Mouse (Mus musculus): ENCODE results near the gene T. TPM values are rescaled to one million over a fixed set of nuclear protein-coding genes. Genes with fewer than 3 reads are reported as not detected.
A peak's percentile ranks its signal among the peaks of the same experiment; 100 is the strongest.

Gene T
- total RNA-seq, 2 experiments from 2014 or later = not detected

- DNase-seq (ENCODE audit: low spot score) = no peak
- intact Hi-C loops (cut with DNase I) = no loop called here
Observed at GRCm38 (mm10) chr17:8432179-8432800, 1.9 kb upstream of the T start.

GRCm38 (mm10) chr17:8433121-8433977 is 874 bp upstream of the T start:
- intact Hi-C loops (cut with DNase I) = no loop called here
- DNase-seq (ENCODE audit: low spot score) = no peak

- no peak for DNase-seq (ENCODE audit: low spot score)
- intact Hi-C loops (cut with DNase I) = no loop called here
Observed at GRCm38 (mm10) chr17:8436184-8436583, 2.0 kb downstream of the T start.

DNA sequence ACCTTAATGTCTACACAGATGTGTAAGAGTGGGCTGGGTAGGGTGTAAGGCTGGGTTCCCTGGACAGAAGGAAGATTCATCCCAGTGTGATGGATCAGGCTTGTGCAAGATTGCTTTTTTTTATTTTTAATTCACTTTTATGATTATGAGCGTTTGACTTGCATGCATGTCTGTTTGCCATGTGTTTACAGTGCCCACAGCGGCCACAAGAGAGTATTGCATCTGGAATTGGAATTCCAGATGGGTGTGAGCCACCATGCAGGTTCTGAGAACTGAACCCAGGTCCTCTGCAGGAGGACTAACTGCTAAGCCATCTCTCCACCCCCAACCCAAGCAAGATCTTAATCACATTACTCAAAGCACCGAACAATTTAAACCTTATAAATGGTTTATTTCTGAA is 9.8 kb downstream of the T start:
- no peak for DNase-seq (ENCODE audit: low spot score)
- intact Hi-C loops (cut with DNase I) = no loop called here

DNA sequence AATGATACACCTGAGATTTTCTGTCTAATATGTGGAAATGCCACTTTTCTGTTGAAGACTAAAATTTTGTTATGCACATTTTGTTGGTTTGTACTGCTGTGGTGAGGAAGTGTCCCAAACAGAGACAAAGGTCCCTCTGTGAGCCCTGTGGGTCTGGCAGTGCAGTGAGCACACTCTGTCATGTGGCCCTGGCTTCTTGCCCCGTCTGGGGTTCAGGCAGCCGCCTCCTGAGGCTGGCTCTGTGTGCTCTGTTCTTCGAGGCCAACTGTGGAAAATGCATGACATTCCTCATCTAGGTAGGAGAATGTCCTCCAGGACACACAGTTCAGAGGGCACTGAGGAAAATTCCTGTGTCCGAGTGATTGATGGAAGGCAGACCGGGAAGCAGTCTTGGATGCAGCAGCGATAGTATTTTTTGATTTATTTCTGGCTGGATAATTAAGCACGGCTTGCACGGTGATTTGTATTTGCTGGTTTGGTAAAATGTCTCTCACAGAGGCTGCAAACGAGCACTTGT is 13.5 kb downstream of the T start:
- no peak for DNase-seq (ENCODE audit: low spot score)
- intact Hi-C loops (cut with DNase I) = no loop called here

DNA sequence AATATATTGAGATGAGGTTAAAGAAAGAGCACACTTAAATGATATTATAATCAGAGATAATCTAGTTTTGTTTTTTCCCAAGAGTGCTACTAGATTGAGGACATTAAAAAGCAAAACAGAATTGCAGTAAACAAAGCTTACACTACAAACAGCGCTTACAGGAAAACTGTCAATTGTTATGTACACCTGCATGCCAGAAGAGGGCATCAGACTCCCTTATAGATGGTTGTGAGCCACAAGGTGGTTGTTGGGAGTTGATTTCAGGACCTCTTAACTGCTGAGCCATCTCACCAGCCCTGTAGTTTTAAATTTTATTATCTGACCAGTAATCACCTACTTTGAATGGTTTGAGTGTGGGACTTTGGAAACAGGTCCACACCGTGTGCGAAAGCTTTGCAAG is 14.1 kb downstream of the T start:
- intact Hi-C loops (cut with DNase I) = no loop called here
- no peak for DNase-seq (ENCODE audit: low spot score)

DNA sequence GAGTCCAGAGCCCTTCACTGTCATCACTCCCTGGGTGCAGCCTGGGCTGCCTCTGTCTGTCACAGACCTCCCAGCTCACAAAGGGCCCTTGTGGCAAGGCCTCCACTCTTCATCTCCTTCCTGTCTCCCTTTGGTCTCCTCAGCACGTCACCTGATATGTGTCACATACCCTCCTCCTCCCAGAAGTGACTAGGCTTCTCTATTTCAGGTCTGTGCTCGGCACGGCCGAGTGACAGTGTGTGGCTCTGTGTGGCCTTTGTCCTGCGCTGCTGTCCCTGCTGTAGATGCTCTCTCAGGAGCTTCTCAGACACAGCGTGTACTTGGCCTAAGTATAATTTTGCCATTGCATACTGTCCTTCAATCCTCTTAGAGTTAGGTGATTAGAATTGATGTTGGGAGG is 21.0 kb downstream of the T start:
- intact Hi-C loops (cut with DNase I) = no loop called here
- DNase-seq (ENCODE audit: low spot score) = no peak

DNA sequence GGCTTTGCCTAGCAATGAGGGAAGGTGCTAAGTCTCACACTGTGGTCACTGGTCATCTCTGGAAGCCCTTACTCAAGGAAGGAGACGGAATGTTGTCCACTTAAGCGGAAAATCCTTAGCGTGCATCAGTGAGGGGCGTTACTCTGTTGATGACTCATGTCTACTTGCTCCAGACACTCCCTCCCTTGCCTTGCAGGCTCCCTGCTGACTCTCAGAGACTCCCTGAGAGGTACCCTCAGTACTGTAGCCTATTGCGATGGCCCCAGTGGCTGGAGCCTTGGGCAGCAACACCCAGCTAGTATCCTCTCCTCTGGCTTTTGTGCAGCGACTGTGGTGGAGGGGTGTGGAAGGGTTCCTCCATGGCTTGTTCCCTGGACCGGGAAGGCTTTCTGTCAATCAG is 21.4 kb downstream of the T start:
- intact Hi-C loops (cut with DNase I) = no loop called here
- no peak for DNase-seq (ENCODE audit: low spot score)

- intact Hi-C loops (cut with DNase I) = no loop called here
- DNase-seq (ENCODE audit: low spot score) = no peak
Observed at GRCm38 (mm10) chr17:8456856-8457460, 22.7 kb downstream of the T start.

DNA sequence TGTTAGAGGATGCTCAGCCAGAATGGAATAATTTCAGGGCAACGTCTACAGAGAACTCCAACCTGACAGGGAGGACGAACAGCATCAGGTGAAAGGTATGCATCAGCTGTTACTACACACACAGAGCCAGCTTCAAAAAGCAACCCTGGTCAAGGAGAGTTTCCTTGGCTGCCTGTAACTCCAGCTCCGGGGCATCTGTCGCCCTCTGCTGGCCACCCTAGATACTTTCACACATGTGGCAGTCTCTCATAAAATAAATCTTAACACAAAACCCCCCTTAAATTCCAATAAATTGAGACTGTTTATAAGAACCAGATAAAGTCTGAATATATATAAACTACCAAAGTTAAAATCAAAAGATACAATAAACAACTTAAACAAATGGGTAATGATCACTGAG is 27.3 kb downstream of the T start:
- no peak for DNase-seq (ENCODE audit: low spot score)
- intact Hi-C loops (cut with DNase I) = loop anchor here (10.0 kb wide), 1 partner anchor 483 kb away; no protein-coding TSS in a partner anchor

- no peak for DNase-seq (ENCODE audit: low spot score)
- intact Hi-C loops (cut with DNase I) = loop anchor here (10.0 kb wide), 1 partner anchor 481 kb away; no protein-coding TSS in a partner anchor
Observed at GRCm38 (mm10) chr17:8463482-8464128, 29.4 kb downstream of the T start.

DNA sequence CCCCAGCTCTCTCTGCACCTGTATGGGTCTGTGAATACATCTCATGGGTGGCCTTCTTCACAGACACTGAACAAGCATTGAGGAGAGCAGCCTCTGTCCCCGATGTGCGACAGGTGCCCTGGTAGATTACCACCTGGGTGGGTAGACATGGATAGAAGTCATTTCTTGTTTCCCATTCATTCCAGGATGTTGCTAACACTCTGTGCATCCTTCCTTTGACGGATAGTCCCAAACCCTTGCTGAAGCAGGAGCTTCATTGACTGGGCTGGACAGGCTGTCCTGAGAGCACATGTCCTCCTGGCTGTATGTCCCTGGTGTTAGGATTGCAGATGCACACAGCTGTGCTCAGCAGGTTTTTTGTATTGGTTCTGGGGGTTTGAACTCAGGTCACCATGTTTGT is 33.5 kb downstream of the T start:
- DNase-seq (ENCODE audit: low spot score) = no peak
- intact Hi-C loops (cut with DNase I) = loop anchor here (1.0 to 10.0 kb wide), 2 partner anchors 125 to 477 kb away; no protein-coding TSS in a partner anchor

DNA sequence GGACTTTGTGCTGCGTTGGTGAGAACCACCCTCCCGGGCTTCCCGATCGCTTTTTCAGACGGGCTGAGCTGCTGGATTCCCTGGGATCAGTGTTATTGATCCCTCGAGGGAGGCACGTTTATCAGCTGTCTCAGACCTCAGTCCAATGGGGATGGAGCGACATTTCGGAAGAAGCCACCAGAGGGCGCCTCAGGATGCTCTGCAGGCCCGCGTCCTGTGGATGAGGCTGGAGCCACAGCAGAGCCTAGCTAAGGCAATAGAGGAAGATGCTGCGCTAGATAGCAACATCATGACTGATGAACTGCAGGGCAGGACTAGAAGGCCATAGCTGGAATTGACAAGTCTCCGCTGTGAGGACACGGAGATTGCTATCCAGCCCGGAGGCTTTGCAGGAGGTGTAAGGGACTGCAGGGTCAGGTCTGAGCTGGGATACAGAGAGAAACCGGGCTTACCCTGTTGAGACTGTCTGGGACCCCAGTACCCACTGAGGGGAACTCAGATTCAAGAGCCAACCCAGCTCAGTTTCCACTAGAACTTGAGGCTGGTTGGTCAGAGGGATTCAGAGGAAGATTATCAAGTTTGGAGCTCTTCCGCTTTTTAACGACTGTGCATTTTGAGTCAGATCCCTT is 34.6 kb downstream of the T start:
- intact Hi-C loops (cut with DNase I) = loop anchor here (1.0 to 10.0 kb wide), 2 partner anchors 123 to 476 kb away; no protein-coding TSS in a partner anchor
- peak; percentile 24 for DNase-seq (ENCODE audit: low spot score)

GRCm38 (mm10) chr17:8478554-8478953 is 44.3 kb downstream of the T start:
- intact Hi-C loops (cut with DNase I) = no loop called here

DNA sequence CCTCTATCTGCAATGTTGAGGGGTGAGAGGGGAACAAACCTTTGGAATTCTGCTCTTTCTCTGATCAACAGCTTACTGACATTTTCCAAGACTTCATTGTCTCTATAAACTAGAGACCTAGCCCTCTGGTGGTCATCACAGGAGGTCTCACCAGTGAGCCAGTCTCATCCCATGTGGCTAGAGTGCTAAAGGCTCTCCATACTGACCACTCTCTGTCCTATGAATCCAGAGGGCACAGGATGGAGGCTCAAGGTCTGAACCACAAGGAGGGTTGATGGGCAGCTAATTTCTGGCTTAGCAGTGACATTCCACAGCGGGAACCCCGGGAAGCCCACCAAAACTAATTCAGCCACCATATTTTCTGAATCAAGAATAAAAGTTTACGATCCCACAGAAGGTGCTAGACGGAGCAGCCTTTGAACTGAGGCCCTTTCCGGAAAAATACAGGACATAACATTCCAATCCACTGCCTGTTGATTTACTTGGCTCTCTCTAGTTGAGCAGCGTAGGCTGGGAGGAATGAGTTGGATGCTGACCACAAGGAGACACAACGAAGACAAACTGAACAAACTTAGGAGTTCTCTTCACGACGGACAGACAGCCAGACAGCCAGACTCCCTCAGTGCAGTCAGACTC is 45.4 kb downstream of the T start:
- intact Hi-C loops (cut with DNase I) = no loop called here
- DNase-seq (ENCODE audit: low spot score) = no peak

More at GRCm38 (mm10) chr17:8478554-8478953, 44.3 kb downstream of the T start:
- DNase-seq (ENCODE audit: low spot score) = no peak

DNA sequence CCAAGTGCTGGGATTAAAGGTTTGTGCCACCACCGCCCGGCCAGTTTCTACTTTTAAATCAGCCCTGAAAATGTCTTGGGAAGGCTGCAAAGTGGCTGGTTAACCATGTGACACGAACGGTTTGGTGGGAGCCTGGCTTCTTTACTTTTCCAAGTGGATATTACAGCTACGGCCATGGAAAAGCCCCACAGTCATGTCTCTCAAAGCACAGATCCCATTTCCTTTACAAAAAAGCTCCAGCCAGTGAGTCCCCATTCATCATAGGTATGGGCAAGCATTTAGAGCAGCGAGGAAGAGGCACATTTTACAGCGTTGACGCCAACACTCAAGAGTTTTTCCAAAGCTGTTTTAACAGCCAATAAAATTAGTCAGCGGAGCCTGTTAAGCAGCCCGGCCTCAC is 47.6 kb downstream of the T start:
- intact Hi-C loops (cut with DNase I) = no loop called here
- no peak for DNase-seq (ENCODE audit: low spot score)

- DNase-seq (ENCODE audit: low spot score) = no peak
- intact Hi-C loops (cut with DNase I) = no loop called here
Observed at GRCm38 (mm10) chr17:8482876-8483275, 48.7 kb downstream of the T start.

GRCm38 (mm10) chr17:8484246-8484645 is 50.0 kb downstream of the T start:
- no peak for DNase-seq (ENCODE audit: low spot score)
- intact Hi-C loops (cut with DNase I) = no loop called here

GRCm38 (mm10) chr17:8485146-8485545 is 50.9 kb downstream of the T start:
- intact Hi-C loops (cut with DNase I) = no loop called here
- DNase-seq (ENCODE audit: low spot score) = no peak

All from heart, postnatal 25 days (tissue).